Mouse (Mus musculus) urinary bladder, postnatal 14 days (tissue): Measurements from ENCODE around the gene Pepd.
"Not testable (repeated sequence)": the region's sequence is repeated elsewhere in the genome, so short reads cannot be mapped to it uniquely, and the experiment has no call there.

Experiments used
- DNase-seq: peaks from one replicate; pipeline ENCODE4 v3.0.0; 2021; ENCODE audit warnings: low spot score

Pepd gene

DNA sequence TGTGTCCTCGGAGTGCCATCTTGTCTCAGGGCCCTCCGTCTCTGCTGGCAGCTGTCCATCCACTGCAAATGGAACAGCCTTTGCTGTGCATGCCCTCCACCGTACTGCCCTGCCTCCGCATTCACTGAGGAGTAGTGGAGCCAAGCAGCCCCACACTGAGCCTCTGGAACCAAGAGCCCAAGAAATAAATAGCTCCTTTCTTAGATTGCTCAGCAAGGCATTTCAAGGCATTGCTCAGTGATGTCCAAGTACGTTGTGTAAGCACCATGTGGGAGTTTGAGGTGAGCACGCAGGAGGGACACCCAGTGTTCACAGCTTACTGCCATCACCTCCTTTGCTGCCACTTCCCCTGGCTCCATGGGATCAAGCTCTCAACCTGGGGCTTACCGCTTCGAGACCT is 20.5 kb downstream of the Pepd start:
- DNase-seq: no peak

DNA sequence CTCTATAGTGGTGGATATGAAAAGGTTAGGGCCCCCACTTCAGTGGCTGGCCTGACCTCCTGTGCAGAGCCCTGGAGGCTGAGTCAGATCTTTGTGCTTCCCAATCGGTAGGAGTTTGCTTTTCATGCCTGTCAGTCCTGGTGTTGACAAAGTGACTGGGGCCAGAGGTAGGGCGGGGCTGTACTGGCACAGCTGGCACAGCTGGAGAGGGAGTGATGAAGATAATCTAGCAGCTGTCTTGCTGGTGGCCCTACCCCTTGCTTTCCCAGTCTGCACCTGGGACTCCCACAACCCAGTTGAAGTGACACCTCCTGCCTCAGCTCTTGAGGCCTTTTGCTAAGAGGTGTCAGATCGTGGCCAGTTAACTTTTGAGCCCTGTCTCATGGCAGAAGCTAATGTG is 21.0 kb downstream of the Pepd start:
- DNase-seq: no peak

DNA sequence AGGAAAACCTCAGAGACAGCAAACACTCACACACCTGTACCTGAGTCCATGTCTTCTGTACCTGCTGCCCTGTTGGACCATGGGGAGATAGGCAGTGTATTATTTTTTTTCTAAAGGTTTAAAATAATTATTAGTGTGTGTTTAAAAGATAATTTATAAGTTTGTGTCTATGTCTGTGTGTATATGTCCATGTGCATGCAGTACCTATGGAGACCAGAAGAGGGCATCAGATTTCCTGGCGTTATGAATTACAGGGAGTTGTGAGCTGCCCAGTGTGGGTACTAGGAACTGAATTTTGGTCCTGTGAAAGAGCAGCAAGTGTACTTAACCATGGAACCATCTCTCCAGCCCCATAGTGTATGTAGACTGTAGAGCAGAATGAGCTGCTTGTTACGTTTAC is 24.2 kb downstream of the Pepd start:
- DNase-seq: no peak

DNA sequence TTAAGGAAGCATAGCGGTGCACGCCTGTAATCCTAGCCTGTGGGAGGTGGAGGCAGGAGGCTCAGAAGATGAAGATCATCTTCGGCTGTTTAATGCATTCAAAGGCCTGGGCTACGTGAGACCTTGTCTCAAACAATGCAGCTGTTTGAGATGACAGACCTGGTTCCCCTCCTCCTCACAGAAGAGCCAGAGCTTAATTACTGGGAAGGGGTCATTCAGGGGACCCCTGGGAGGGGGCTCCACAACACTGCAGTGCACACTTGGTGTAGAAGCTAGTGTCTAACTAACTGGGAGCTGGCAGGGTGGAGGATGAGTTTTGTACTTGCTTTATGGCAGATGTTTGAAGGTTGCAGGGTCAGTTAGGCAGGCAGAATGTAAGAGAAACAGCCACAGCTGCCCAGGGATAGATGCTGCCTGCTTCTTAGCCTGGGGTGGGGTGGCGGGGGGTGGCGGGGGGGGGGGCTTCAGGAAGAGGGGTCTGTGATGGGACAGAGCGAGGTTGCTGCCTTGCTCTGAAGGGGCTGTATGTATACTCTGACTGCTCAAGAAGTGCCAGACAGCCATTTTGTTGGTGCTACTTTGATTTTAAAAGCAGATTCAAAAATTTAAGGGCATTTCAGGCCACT is 26.6 kb downstream of the Pepd start:
- no peak for DNase-seq

DNA sequence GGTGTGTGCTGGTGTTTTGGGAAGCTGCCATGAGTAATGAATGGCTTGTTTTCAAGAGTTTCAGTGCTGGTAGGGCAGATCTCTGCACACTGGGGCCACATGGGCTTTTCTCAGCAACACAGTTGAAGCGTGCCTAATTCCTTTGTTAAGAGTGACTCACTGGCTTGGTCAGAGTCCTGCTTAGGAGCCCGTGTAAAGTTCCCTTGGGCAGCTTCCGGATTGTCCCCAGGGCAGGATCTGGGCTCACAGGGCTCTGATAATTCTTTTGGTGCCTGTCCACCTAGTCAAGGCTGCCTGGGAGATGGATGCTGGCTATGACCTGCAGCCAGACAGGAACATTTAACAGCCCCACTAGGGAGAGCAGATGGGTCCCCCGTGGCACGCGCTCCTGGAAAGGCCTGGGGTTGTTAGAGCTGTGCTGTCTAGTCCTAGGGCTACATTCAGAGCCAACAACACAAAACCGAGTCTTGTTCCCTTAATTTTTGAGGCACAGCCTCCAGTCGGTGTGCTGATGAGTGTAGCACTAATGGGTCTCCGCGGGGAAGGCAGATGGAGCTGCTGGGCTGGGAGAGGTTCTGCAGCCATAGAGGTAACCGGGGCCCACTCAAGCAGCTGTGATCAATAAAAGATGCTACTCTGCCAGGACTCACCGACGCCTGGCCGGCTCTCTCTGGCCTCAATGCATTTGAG is 27.2 kb downstream of the Pepd start:
- DNase-seq: peak; percentile 7

DNA sequence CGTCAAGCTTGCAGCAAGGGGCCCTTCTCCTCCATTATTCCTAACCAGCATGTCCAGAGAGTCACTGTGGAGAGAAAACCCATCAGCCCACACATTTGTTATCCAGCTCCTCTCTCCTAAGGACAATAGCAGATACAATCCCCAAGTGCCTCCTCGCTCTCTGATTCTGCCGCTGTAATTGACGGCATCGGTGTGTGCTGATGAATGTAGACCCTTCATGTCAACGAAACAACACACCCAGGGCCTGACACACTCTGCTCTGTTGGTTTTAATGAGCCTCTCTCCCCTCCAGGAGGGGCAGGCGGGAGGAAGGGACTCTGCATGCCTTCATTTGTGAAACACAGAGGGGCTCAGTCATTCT is 27.8 kb downstream of the Pepd start:
- DNase-seq: no peak

DNA sequence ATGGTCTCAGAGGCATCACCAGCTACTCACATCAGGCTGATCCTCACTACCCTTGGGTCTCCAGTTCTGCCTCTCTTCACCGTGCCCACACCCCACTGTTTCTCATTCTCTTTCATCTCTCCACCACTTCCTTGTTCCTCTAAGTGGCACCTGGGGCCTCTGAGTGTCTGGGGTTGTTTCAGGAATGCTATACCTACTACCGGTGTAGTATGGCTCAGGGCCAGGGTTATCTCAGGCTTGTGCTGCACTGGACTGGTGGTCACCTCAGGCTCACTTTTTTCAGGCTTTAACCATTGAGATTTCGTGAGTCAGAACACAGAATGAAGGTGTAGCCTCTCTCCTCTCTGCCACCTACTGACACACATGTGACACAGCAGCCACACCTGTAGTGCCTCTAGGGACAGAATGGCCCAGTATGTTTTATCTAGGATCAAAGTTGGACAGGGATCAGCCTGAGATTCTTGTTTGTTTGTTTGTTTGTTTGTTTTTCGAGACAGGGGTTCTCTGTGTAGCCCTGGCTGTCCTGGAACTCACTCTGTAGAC is 31.5 kb downstream of the Pepd start:
- no peak for DNase-seq

DNA sequence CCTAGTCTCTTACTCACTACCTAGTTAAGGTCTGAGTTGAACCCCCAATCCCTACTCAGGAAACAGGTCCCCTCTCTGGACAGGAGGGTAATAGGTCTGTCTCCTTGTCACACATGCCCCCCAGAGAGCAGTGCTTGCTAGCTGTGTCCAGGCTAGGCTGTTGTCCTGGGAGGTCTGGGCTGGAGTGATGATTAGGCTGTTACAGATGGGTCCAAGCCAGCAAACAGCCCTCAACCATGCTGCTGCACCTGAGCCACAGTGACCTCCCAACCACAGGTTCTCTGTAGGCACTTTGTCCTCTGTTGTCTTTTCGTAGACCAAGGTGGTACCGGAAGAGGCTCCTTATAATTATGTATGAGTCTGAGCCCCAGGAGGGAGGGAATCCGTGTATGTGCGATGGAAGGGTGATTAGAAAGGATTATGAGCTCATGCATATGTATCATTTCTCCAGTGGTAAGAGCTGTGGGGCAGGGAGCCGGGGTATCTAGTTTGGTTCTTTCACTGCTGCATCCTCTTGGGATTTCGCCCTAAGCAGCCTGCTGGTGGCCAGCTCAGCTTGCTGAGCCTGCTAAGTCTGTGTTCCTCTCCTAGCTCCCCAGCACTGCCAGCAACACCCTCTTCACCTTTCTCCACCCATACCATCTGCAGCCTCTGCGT is 34.2 kb downstream of the Pepd start:
- no peak for DNase-seq

DNA sequence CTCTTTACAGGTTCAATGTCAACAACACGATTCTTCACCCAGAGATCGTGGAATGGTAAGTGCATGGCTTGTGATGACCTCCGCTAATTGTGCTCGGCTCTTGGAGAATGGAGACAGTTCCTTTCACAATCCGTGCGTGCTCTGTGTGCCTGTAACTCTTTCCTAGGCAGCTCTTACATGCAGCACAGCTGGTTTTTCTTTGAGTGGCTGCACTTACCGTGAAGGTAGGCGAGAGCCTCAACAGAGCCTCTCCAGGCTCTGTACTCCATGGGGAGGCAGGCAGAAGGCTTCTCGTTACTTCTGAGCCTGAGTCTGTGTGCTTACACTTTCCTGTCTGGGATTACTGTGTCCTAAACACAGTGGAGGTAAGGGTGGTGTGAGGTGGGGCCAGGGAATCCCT is 42.4 kb downstream of the Pepd start:
- DNase-seq: no peak

DNA sequence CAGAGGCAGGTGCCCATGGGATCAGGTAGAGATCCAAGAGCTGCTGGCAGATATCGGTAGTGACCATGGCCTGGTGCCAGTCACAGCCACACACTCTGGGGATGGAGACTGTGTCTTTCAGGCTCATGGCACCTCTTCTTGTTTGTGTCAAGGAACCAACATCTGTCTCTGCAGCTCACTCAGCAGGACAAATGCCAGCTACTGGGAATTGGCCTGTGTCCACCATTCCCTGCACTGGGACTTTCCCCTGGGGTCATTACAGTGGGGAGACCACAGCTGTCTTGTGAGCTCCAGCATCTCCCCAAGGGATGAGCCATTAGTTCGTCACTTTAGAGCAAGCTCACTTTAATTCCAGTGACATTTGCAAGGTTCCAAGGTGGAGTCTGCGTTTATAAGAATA is 43.1 kb downstream of the Pepd start:
- DNase-seq: no peak

DNA sequence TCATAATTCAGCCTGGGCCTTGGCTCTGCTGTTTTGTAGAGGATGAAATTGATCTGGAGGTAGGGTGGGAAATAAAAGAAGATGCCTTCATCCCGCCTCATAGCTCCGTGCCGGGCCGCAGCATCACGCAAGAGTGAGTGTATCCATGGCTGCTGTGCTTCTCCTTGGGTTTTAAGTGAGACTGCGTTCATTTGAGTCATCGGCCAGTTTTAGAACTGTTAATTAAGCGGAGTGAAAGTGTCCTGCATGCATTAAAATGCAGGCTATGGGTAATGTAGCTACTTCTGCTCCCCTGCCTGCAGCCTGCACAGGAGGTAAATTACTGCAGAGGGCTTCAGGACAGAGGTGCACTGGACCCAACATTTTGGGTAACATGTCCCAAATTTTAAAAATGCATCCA is 45.0 kb downstream of the Pepd start:
- DNase-seq: no peak

DNA sequence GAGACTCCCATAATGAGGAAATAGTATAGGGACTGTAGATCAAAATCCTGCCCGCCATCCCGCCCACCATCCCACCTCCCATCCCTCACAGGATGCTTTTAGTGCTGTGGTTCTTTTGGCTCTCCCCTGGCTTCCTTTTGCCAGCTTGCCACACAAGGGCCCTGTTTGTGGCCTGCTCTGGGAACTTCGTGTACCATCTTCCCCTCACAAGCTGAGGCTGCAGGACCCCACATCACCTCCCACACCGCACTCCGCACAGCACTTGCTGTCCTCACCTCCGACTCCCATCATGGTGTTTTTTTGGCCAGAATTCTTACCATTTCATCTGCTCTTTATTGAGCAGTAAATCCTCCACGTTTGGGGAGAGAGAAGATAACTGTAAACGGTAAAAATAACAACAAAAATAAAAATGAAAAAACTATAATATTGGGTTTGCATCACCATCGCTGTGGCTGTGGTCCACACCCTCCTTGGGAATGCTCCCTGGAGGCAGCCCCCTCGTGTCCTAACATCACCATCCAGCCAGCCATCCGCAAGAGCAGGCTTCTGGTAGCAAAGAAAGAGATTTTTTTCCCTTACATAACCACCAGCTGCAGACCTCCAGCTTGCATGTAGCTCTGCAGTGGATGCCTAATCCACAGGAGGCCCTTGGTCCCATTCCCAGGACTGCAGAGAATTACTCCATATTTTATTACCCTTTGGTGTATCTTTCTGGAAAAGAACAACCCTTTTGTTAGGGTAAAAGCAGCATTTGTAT is 51.9 kb downstream of the Pepd start:
- DNase-seq: no peak

DNA sequence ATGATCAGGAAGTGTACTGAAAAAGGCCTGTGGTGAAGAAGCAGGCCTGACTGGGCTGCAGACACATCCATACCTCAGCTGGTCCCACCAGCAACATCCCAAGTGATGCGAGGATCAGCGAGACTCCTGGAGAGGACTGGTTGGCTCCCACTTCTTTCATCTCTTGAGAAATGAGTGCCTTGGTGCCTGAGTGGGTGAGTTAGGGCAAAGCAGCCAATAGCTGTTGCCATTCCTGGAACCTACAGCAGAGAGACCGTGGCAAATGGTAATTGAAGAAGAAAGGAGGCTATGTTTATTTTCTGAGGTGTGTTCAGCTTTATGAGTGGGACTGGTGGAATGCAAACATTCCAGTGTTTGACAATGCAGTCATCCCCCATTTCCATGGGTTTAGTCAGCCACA is 55.2 kb downstream of the Pepd start:
- no peak for DNase-seq

DNA sequence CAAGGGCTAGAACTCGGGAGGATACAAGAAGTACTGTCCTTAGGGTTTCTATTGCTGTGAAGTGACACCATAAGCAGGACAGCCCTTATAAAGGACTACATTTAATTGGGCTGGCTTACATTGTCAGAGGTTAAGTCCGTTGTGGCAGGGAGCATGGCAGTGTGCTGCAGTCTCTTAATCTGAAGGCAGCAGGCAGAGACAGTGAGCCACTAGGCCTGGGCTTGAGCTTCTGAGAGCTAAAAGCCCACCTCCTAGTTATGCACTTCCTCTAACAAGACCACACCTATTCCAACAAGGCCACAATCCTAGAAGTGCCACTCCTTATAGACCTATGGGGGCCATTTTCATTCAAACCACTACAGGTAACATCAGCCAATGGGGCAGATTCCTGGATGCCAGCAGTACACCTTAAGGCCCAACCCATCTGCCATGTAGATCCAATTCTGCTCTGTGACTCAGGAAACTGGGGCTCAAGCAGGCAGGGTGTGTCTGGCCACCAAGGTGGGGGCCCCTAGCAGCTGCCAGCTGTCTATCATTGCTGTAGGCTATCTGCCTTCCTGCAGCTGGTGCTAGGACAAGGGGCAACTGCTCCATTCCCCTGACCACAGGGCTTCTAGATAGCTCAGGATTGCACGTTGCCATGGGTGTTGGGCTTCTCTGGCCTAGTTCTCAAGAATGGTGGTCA is 56.7 kb downstream of the Pepd start:
- DNase-seq: no peak

DNA sequence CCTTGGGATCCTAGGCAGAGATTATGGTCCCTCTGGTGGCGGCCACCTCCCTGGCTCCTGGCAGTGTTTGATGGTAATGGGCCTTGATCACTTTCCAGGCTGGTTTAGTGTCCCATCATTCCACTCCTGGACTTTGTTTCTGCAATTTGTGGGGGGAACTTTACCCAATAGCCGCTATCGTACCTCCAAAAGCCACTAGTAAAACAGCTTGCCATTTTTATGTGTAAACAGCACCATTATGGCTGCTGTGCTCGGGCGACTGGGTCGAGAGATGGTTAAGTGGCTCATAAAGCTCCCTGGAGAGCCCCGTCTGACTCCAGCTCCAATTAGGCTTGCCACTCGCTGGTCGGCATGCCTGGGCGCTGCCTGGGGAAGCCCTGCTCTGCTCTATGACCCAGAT is 59.6 kb downstream of the Pepd start:
- DNase-seq: no peak

DNA sequence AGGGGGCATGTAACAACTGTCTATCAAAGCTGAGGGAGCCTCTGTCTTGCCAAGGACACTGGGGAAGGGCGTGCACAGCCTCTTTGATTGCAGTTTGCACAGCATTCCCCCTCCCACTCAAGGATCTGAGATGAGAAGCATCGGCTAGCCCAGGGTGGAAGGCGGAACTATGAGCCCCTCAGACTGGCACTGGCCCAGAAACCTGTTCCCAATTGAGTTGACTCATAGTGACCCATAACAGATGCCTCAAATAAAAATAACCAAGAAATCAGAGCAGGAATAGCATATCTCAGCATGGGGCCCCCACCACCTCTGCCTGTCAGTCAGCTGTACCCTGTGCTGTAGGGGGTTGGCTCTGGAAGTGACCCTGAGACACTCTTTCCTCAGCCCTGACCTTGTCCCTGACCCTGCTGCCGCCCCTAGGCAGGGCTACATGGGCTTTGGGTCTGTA is 60.8 kb downstream of the Pepd start:
- no peak for DNase-seq

DNA sequence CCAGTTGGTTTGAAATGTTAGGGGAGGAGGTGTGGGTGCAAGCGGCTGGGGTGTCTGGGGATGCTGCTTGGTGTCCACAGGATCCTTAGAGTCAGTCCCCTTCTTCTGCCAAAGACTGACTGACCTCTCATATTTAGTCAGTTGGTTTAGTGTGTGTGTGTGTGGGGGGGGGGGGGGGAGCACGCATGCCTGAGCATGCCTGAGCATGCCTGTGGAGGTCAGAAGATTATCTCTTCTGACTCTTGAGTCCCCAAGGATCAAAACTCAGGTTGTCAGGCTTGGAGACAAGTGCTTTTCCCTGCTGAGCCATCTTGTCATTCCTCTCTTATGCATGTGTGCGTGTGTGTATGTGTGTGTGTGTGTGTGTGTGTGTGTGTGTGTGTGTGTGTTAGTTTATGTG is 61.7 kb downstream of the Pepd start:
- DNase-seq: no peak

DNA sequence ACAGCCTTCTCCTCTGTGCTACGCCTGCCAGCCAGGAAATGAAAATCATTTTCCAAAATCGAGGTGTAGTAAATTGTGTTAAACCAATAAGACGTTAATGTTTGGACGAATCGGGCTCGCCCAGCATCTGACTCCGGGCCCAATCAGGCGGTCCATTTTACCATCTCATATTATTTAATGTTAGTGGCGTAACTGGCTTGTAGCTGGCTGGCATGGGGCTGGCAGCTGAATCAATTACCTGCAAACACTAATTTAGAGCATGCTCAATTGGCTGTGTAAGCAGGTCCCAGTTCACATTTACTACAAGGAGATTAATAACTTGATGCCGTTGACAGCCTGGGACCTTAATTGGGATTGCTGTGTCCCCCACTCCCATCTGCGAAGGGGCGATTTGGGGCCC is 63.7 kb downstream of the Pepd start:
- no peak for DNase-seq

DNA sequence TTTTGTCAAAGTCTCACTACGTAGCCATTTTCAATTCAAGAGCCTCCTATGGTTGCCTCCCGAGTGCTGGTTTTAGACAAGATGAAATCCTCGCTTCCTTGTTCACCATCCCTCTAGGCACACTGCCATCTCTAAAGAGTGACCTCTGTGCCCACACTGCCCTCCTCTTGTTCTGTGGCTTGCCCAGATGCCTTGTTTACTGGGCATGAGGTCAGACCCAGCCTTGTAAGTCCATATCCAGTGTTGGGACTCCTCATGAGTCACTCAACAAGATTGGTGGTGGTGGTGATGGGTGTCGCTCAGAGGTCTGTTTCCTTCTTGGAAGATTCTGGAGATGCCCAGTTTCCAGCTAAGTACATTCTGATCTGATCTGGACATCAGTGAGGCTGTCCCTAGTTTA is 65.2 kb downstream of the Pepd start:
- DNase-seq: no peak

DNA sequence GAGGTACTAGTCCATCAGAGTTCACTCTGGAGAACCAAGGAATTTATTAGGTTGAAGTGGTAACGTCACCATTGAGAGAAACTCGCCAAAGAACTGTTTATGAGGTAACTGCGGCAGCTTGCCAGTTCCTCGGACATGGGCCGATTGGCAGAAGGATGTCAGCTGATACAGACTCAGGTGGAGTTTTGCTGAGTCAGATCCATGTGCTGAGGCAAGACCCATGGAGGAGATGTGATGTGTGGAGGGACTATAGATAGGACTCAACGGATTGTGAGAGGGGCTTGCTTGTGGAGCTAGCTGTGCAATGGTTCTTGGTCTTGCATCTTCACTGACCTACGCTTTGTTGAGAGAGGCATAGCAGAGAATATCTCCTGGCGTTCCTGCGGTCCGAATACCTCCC is 69.6 kb downstream of the Pepd start:
- DNase-seq: no peak

DNA sequence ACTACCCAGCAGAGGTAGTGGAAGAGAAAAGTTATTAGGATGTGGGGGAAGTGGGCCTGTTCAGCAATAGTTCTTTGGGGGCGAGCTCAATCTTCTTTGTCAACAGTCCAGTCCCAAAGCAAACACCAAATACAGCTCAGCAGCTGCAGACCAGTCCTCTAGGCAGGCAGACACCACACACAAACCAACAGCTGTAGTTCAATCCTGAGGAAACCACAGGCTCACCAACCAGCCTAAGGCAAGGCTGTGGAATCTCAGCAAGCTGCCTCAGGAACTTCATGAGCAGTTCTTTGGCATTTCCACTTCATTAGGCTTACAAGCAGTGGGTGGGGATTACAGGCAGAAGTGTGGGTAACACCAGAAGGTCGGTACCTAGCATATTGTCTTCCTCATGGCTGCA is 70.2 kb downstream of the Pepd start:
- not testable (repeated sequence) for DNase-seq
